Mouse (Mus musculus) hindbrain, embryonic 16.5 days (tissue): Measurements from ENCODE around the gene Ddx24. TPM values are rescaled to one million over a fixed set of nuclear protein-coding genes. Genes with fewer than 3 reads are reported as not detected.

Experiments used
- ATAC-seq: fragments of 200-750 bp; cut with Nextera tagmentation; 2 replicates; pipeline ENCODE4 v1.8.0; 2017; ENCODE audit warnings: moderate TSS enrichment, moderate library complexity
- H3K27ac ChIP-seq: fragments of 300-500 bp; sonication (generic); 2 replicates; pipeline ENCODE4 v1.5.1; 2014; ENCODE audit warnings: low read depth, mild to moderate bottlenecking, control low read depth, low read length, moderate library complexity
- H3K27me3 ChIP-seq: fragments of 300-500 bp; sonication (generic); replicated peaks from 2 replicates; pipeline ENCODE4 v1.6.1; 2014; ENCODE audit warnings: low read length; ENCODE audit not compliant: control insufficient read depth, insufficient read depth
- H3K36me3 ChIP-seq: fragments of 300-500 bp; sonication (generic); 2 replicates; pipeline ENCODE4 v1.6.1; 2014; ENCODE audit warnings: mild to moderate bottlenecking, low read length, moderate library complexity, mixed read lengths; ENCODE audit not compliant: control insufficient read depth, insufficient read depth
- H3K4me1 ChIP-seq: fragments of 300-500 bp; sonication (generic); 2 replicates; pipeline ENCODE4 v1.6.1; 2014; ENCODE audit warnings: low read depth, low read length; ENCODE audit not compliant: control insufficient read depth, insufficient read depth
- H3K4me2 ChIP-seq: fragments of 300-500 bp; sonication (generic); 2 replicates; pipeline ENCODE4 v1.6.1; 2014; ENCODE audit warnings: mild to moderate bottlenecking, low read length, control low read depth, moderate library complexity
- H3K4me3 ChIP-seq: fragments of 300-500 bp; sonication (generic); 2 replicates; pipeline ENCODE4 v1.5.1; 2014; ENCODE audit warnings: mild to moderate bottlenecking, low read length, control low read depth, moderate library complexity
- H3K9ac ChIP-seq: fragments of 300-500 bp; sonication (generic); 2 replicates; pipeline ENCODE4 v1.6.1; 2014; ENCODE audit warnings: low read depth, mild to moderate bottlenecking, control low read depth, low read length, moderate library complexity
- H3K9me3 ChIP-seq: fragments of 300-500 bp; sonication (generic); 2 replicates; pipeline ENCODE4 v1.6.1; 2014; ENCODE audit warnings: mild to moderate bottlenecking, low read length, moderate library complexity; ENCODE audit not compliant: control insufficient read depth
- WGBS: fragments of 180-500 bp; shearing (Covaris S2); extraction: QIAGEN DNeasy Blood & Tissue Kit; methylation state at CpG from one replicate; pipeline ENCODE4 v1.1.7; 2014; 5-methylcytosine and 5-hydroxymethylcytosine counted together
- polyA plus RNA-seq: library from polyadenylated mRNA; unstranded; fragments of >200 nt; fragmentation: Nextera tagmentation; extraction: Ambion mirVana; gene quantifications from 2 replicates; pipeline ENCODE4 v1.2.1, GENCODE M21; 2015

Ddx24 gene
- polyA plus RNA-seq, 1 experiment from 2014 or later: 159 TPM

- no peaks in the 10 kb centered on the region for H3K4me1 ChIP-seq
- no peak for ATAC-seq
- no peaks in the 10 kb centered on the region for H3K27me3 ChIP-seq
- H3K36me3 ChIP-seq: no peaks in the 10 kb centered on the region
- no peak overlapping the region for H3K4me2 ChIP-seq
- H3K4me3 ChIP-seq: no peak overlapping the region
- 85% methylated on average over 8 of the region's 8 CpGs for WGBS
- H3K27ac ChIP-seq: no peak overlapping the region
- no peaks in the 10 kb centered on the region for H3K9me3 ChIP-seq
- no peak overlapping the region for H3K9ac ChIP-seq
Observed at GRCm38 (mm10) chr12:103373530-103374236, 51.9 kb downstream of the Ddx24 start.

- Histone ChIP-seq H3K27ac (no peak overlapping the region), H3K9ac (no peak overlapping the region), H3K4me2 (no peak overlapping the region), H3K4me3 (no peak overlapping the region), H3K27me3 (no peaks in the 10 kb centered on the region), H3K4me1 (0 out of 2 replicates have a peak, but pooled peaks cover 3% of the 10 kb centered on the region), H3K36me3 (no peaks in the 10 kb centered on the region), H3K9me3 (no peaks in the 10 kb centered on the region)
- 34% methylated on average over 6 of the region's 6 CpGs for WGBS
- ATAC-seq: no peak
Observed at GRCm38 (mm10) chr12:103371711-103372110, 53.9 kb downstream of the Ddx24 start.

DNA sequence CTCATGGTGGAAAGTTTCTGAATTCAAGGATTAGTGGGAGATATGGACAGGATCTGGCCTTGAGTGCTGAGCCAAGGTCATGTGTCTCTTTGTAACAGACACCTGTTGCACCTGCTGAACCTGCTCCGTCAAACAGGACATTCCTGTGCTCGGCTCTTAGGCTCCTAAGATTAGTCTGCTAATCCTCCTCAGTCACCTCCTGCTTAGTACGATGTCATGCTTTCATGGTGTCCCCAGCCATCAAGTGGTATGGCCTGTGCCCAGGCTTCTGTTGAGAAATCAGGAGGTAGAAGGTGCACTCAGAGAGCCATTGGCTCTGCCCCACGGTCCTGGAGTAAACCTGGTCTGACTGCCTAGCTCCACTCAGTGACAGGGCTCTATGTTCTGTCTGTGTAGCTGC lies 54.8 kb downstream of the Ddx24 start:
- H3K27ac ChIP-seq: no peak overlapping the region
- no peak overlapping the region for H3K4me3 ChIP-seq
- no peaks in the 10 kb centered on the region for H3K27me3 ChIP-seq
- ATAC-seq: no peak
- no peaks in the 10 kb centered on the region for H3K36me3 ChIP-seq
- H3K9me3 ChIP-seq: no peaks in the 10 kb centered on the region
- no peak overlapping the region for H3K9ac ChIP-seq
- 78% methylated on average over 4 of the region's 4 CpGs for WGBS
- no peak overlapping the region for H3K4me2 ChIP-seq
- H3K4me1 ChIP-seq: 0 out of 2 replicates have a peak, but pooled peaks cover 3% of the 10 kb centered on the region

GRCm38 (mm10) chr12:103368777-103369176 lies 56.9 kb downstream of the Ddx24 start:
- no peak for ATAC-seq
- no peaks in the 10 kb centered on the region for H3K9me3 ChIP-seq
- H3K4me1 ChIP-seq: 0 out of 2 replicates have a peak, but pooled peaks cover 3% of the 10 kb centered on the region
- H3K4me2 ChIP-seq: no peak overlapping the region
- H3K27ac ChIP-seq: no peak overlapping the region
- WGBS: 47% methylated on average over 2 of the region's 2 CpGs
- H3K27me3 ChIP-seq: no peaks in the 10 kb centered on the region
- no peaks in the 10 kb centered on the region for H3K36me3 ChIP-seq
- no peak overlapping the region for H3K9ac ChIP-seq
- H3K4me3 ChIP-seq: no peak overlapping the region

DNA sequence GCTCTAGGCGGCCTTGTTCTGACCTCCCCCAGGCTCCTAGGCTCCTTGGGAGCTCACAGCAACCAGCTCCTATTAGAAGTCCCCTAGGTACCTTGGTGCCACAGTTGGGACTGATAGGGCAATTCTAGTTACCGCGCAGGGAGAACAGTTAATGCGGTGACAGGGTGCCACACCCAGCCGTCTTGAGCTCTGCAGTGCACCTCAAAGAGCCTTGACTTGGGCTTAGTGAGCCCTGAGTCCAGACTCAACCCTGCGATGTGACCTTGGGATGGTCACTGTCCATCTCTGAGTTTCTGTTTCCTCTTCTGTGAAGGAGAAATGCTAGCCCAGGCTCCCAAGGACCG lies 57.3 kb downstream of the Ddx24 start:
- no peak overlapping the region for H3K9ac ChIP-seq
- H3K4me2 ChIP-seq: peak overlapping the region; percentile 25
- H3K27me3 ChIP-seq: no peaks in the 10 kb centered on the region
- no peaks in the 10 kb centered on the region for H3K9me3 ChIP-seq
- H3K36me3 ChIP-seq: no peaks in the 10 kb centered on the region
- WGBS: 90% methylated on average over 7 of the region's 7 CpGs
- ATAC-seq: no peak
- H3K4me3 ChIP-seq: no peak overlapping the region
- 0 out of 2 replicates have a peak, but pooled peaks cover 3% of the 10 kb centered on the region for H3K4me1 ChIP-seq
- no peak overlapping the region for H3K27ac ChIP-seq

DNA sequence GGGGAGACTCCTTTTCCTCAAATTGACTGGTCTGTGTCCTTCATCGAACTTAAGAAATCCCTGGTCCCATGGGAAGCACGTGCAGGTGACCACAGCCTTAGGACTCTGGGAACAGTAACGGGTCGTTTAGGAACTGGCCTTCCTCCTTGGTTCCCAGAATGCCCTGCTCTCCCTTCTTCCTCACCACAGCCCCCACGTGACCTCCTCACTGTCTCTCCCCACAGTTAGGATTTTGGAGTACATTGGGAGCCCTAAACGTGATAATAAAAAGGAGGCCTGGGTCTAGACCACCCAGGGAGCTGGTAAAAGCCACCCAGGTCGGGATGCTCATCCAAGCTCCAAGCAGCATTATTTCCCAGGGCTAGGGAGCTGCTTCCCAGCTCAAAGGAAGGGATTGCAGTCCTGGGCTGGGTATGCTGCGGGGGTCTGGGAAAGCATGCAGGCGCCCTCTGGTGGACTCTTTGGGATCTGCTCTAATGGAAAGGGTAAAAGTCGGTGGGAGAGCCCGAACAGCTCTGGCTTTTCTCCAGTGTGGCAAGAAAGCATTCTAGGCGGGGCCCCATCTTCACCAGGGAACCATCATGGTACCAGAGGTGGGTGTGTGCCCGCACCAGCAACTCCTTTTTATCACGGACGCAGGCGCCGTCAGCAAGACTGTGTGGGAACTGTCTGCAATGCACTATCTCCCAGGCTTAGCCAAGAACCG lies 57.9 kb downstream of the Ddx24 start:
- 21% methylated on average over 18 of the region's 18 CpGs for WGBS
- ATAC-seq: peak; percentile 82
- Histone ChIP-seq H3K4me1 (0 out of 2 replicates have a peak, but pooled peaks cover 3% of the 10 kb centered on the region), H3K27me3 (no peaks in the 10 kb centered on the region), H3K9me3 (no peaks in the 10 kb centered on the region), H3K9ac (no peak overlapping the region), H3K27ac (no peak overlapping the region), H3K4me3 (no peak overlapping the region), H3K4me2 (peak overlapping the region; percentile 25), H3K36me3 (no peaks in the 10 kb centered on the region)

DNA sequence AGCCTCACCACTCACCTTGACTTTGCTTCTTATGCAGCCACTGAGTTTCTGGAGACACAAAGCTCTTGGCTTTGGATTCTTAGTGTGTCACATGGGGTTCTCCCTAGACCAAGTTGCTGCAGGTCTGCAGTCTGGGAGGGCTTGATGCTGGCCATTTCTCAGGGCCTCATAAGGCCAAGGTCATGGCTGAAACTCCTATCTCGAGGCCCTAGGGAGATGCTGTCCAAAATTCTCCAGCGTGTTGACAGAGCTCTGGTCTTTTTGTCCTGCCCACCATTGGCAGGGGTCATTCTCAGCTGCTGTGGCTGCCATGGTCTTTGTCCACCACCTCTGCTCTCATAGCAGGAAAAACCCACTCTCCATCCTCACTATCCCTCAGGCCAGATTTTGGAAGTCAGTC lies 58.5 kb downstream of the Ddx24 start:
- Histone ChIP-seq H3K9ac (no peak overlapping the region), H3K4me3 (no peak overlapping the region), H3K4me2 (no peak overlapping the region), H3K4me1 (0 out of 2 replicates have a peak, but pooled peaks cover 3% of the 10 kb centered on the region), H3K36me3 (no peaks in the 10 kb centered on the region), H3K27ac (no peak overlapping the region), H3K27me3 (no peaks in the 10 kb centered on the region), H3K9me3 (no peaks in the 10 kb centered on the region)
- ATAC-seq: no peak
- 77% methylated on average over 2 of the region's 2 CpGs for WGBS

DNA sequence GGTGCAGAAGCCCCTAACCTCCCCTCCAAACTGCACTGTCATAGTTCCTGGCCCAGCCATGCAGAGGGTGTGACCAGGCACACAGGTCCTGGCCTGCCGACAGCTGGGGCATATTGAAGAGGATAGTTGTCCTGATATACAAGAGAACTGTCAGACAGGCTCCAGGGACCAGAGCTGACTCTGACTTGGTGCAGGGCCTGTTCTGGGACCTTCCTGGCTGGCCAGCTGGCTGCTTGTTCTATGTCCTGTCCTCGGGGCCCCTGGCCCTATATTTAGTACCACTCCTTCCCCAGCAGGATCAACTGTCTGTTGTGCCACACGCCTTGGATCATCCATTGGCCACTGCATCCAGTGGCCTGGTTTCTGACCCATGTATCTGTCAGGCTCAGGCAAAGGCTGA lies 63.3 kb downstream of the Ddx24 start:
- no peak overlapping the region for H3K9ac ChIP-seq
- no peak overlapping the region for H3K4me2 ChIP-seq
- no peaks in the 10 kb centered on the region for H3K4me1 ChIP-seq
- H3K27me3 ChIP-seq: no peaks in the 10 kb centered on the region
- H3K9me3 ChIP-seq: no peaks in the 10 kb centered on the region
- no peak overlapping the region for H3K4me3 ChIP-seq
- H3K36me3 ChIP-seq: no peaks in the 10 kb centered on the region
- no peak for ATAC-seq
- whole genome bisulfite sequencing: 83% methylated on average over 3 of the region's 3 CpGs
- H3K27ac ChIP-seq: no peak overlapping the region

DNA sequence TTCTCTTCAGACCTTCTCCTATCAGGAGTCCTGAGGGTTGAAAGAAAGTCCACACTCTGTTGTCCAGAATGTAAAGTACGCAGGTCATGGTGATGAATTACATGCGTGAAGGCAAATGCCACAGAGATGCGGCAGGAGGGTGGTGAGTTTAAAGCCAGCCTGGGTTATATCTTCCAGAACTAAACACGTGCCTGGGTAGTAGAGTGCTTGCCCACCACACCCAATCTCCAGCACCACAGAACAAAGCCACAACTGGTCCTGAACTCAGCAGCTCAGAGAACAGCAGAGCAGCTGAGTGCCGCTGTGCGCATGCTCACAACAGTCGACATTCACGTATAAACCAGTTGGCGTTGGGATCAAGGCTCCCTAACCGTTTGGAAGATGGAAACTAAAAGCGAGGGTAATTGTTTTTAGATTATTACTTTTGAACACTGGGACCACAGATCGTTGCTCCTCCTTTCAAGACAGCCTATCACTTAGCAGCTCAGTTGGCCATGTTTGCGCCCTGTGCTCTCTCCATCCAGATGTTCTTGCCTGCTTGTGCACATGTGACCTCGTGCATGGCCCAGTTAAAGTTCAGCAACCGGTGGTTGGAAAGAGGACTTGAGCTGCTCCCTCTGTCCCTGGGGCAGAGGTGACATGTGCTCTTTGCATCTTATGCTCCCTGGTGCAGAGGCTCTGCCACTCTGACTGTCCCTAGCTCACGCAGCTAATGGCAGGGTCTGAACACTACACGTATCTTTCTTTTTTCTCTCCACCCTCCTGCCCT lies 63.9 kb downstream of the Ddx24 start:
- Histone ChIP-seq H3K9me3 (no peaks in the 10 kb centered on the region), H3K36me3 (no peaks in the 10 kb centered on the region), H3K9ac (no peak overlapping the region), H3K4me1 (no peaks in the 10 kb centered on the region), H3K4me2 (no peak overlapping the region), H3K4me3 (no peak overlapping the region), H3K27ac (no peak overlapping the region), H3K27me3 (no peaks in the 10 kb centered on the region)
- ATAC-seq: no peak
- WGBS: 87% methylated on average over 17 of the region's 17 CpGs
